Mouse (Mus musculus) heart, adult 2 months (tissue): ENCODE results near the gene Lgr4.

Experiments
- CTCF ChIP-seq: fragments of 200-600 bp; IDR thresholded peaks from 2 replicates; pipeline ENCODE4 v1.8.1; 2022; ENCODE audit warnings: antibody characterized with exemption, mild to moderate bottlenecking, moderate library complexity
- EP300 ChIP-seq: fragments of 200-500 bp; IDR thresholded peaks from 2 replicates; pipeline ENCODE4 v1.6.1; 2011; ENCODE audit warnings: low read depth, low read length, control low read depth; ENCODE audit not compliant: insufficient read depth
- POLR2A ChIP-seq: fragments of 200-500 bp; IDR thresholded peaks from 2 replicates; pipeline ENCODE4 v1.6.1; 2011; ENCODE audit warnings: mild to moderate bottlenecking, low read depth, low read length, control low read depth; ENCODE audit not compliant: insufficient read depth

DNA sequence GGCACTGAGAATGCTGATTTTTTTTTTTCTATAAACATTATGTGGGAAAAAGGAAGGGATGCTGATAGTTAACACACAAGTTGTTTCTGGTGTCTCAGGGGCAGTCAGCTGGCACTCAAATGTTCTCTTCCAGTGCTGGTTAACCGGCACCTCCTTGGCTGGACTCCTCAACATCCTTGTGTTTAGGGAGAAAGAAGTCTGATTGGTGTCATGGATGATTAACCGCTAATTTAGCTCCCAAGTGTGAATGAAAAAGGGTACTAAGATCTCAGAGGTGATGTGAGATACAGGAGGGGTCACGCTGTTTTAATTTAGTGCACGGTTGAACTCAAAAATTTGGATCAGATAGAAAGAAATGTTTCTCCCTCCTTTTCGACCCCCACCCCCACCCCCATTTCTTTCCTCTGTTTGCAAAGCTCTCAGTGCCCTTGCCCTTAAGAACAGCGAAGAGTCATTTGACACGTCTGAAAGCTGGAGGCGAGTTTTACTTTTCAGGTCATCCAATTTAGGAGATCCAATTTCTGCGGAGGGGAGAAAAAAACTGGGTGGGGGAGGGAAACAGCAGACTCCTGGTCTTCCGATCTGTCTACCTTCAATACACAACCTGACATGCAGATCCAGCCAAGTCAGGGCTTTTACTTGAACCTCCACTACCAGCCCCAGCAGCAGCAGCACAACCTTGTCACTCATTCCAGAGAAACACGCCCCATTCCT is 508 bp upstream of the Lgr4 start:
- TF ChIP-seq CTCF (no peak), POLR2A (no peak), EP300 (no peak)
